Mouse (Mus musculus): Measurements from ENCODE around the gene Rgs3. TPM values are rescaled to one million over a fixed set of nuclear protein-coding genes. Genes with fewer than 3 reads are reported as not detected.

The Rgs3 gene
- total and polyA plus RNA-seq, 2 experiments = 9.6 to 13.0 TPM

- no peak for DNase-seq (ENCODE audit: extremely low read depth, low read depth, low spot score)
- Histone ChIP-seq H3K4me3 (ENCODE audit: insufficient read depth, low read depth, low read length) (no peak overlapping the region), H3K27me3 (ENCODE audit: control insufficient read depth, insufficient read depth, low read length) (no peaks in the 10 kb centered on the region)
These were observed 161.2 kb downstream of the Rgs3 start for GRCm38 (mm10) chr4:62720861-62721260.

GRCm38 (mm10) chr4:62722021-62722426, 162.4 kb downstream of the Rgs3 start:
- TF ChIP-seq POLR2A (IDR thresholded peaks at IDR 0.05; ENCODE audit: extremely low read depth, insufficient read depth, low read length) (no peak), CTCF (IDR thresholded peaks at IDR 0.05; ENCODE audit: low read depth, low read length) (no peak)
- Histone ChIP-seq H3K4me3 (ENCODE audit: insufficient read depth, low read depth, low read length) (no peak overlapping the region), H3K9ac (ENCODE audit: low read depth, low read length) (peak overlapping the region; percentile 65), H3K27ac (replicated peaks; ENCODE audit: insufficient read depth, low read depth, low read length) (peak overlapping the region; percentile 97), H3K27me3 (ENCODE audit: control insufficient read depth, insufficient read depth, low read length) (no peaks in the 10 kb centered on the region), H3K4me1 (ENCODE audit: control insufficient read depth, insufficient read depth, low read length) (peaks cover 27% of the 10 kb centered on the region), H3K36me3 (ENCODE audit: control insufficient read depth, insufficient read depth, low read length) (no peaks in the 10 kb centered on the region), H3K79me2 (ENCODE audit: control insufficient read depth, insufficient read depth, low read length) (no peaks in the 10 kb centered on the region)
- 6% methylated on average over 3 of the region's 3 CpGs for WGBS
- peak; percentile 100 for DNase-seq (ENCODE audit: extremely low read depth, low read depth, low spot score)

More at GRCm38 (mm10) chr4:62720861-62721260, 161.2 kb downstream of the Rgs3 start:
- no peak for TF ChIP-seq POLR2A (IDR thresholded peaks at IDR 0.05; ENCODE audit: extremely low read depth, insufficient read depth, low read length)
- no peak for TF ChIP-seq CTCF (IDR thresholded peaks at IDR 0.05; ENCODE audit: low read depth, low read length)
- peaks cover 27% of the 10 kb centered on the region for H3K4me1 ChIP-seq (ENCODE audit: control insufficient read depth, insufficient read depth, low read length)
- no peaks in the 10 kb centered on the region for H3K79me2 ChIP-seq (ENCODE audit: control insufficient read depth, insufficient read depth, low read length)
- H3K9ac ChIP-seq (ENCODE audit: low read depth, low read length) = no peak overlapping the region
- no peak overlapping the region for H3K27ac ChIP-seq (replicated peaks; ENCODE audit: insufficient read depth, low read depth, low read length)
- H3K36me3 ChIP-seq (ENCODE audit: control insufficient read depth, insufficient read depth, low read length) = no peaks in the 10 kb centered on the region

GRCm38 (mm10) chr4:62723795-62724194, 164.1 kb downstream of the Rgs3 start:
- Histone ChIP-seq H3K27ac (replicated peaks; ENCODE audit: insufficient read depth, low read depth, low read length) (peak overlapping the region; percentile 97), H3K36me3 (ENCODE audit: control insufficient read depth, insufficient read depth, low read length) (no peaks in the 10 kb centered on the region), H3K27me3 (ENCODE audit: control insufficient read depth, insufficient read depth, low read length) (no peaks in the 10 kb centered on the region), H3K4me3 (ENCODE audit: insufficient read depth, low read depth, low read length) (no peak overlapping the region), H3K79me2 (ENCODE audit: control insufficient read depth, insufficient read depth, low read length) (no peaks in the 10 kb centered on the region), H3K4me1 (ENCODE audit: control insufficient read depth, insufficient read depth, low read length) (peaks cover 27% of the 10 kb centered on the region), H3K9ac (ENCODE audit: low read depth, low read length) (peak overlapping the region; percentile 5; the same call in 1 of the 2 replicates)
- peak; percentile 96 for DNase-seq (ENCODE audit: extremely low read depth, low read depth, low spot score)
- 30% methylated on average over 5 of the region's 5 CpGs for WGBS
- no peak for TF ChIP-seq CTCF (IDR thresholded peaks at IDR 0.05; ENCODE audit: low read depth, low read length)
- TF ChIP-seq POLR2A (IDR thresholded peaks at IDR 0.05; ENCODE audit: extremely low read depth, insufficient read depth, low read length) = no peak

GRCm38 (mm10) chr4:62726282-62726937, 166.8 kb downstream of the Rgs3 start:
- H3K9ac ChIP-seq (ENCODE audit: low read depth, low read length) = no peak overlapping the region
- peaks cover 35% of the 10 kb centered on the region for H3K4me1 ChIP-seq (ENCODE audit: control insufficient read depth, insufficient read depth, low read length)
- H3K4me3 ChIP-seq (ENCODE audit: insufficient read depth, low read depth, low read length) = no peak overlapping the region
- H3K27ac ChIP-seq (replicated peaks; ENCODE audit: insufficient read depth, low read depth, low read length) = no peak overlapping the region
- no peaks in the 10 kb centered on the region for H3K27me3 ChIP-seq (ENCODE audit: control insufficient read depth, insufficient read depth, low read length)
- H3K36me3 ChIP-seq (ENCODE audit: control insufficient read depth, insufficient read depth, low read length) = no peaks in the 10 kb centered on the region
- peak; percentile 48 for DNase-seq (ENCODE audit: extremely low read depth, low read depth, low spot score)
- TF ChIP-seq CTCF (IDR thresholded peaks at IDR 0.05; ENCODE audit: low read depth, low read length) (no peak), POLR2A (IDR thresholded peaks at IDR 0.05; ENCODE audit: extremely low read depth, insufficient read depth, low read length) (no peak)
- WGBS = 96% methylated on average over 5 of the region's 5 CpGs
- no peaks in the 10 kb centered on the region for H3K79me2 ChIP-seq (ENCODE audit: control insufficient read depth, insufficient read depth, low read length)

- H3K27ac ChIP-seq (replicated peaks; ENCODE audit: insufficient read depth, low read depth, low read length) = no peak overlapping the region
- no peak for DNase-seq (ENCODE audit: extremely low read depth, low read depth, low spot score)
- 87% methylated on average over 20 of the region's 20 CpGs for WGBS
These were observed 168.1 kb downstream of the Rgs3 start for GRCm38 (mm10) chr4:62727541-62728303.

More at GRCm38 (mm10) chr4:62727541-62728303, 168.1 kb downstream of the Rgs3 start:
- no peak overlapping the region for H3K9ac ChIP-seq (ENCODE audit: low read depth, low read length)
- H3K27me3 ChIP-seq (ENCODE audit: control insufficient read depth, insufficient read depth, low read length) = no peaks in the 10 kb centered on the region
- H3K4me3 ChIP-seq (ENCODE audit: insufficient read depth, low read depth, low read length) = no peak overlapping the region
- TF ChIP-seq CTCF (IDR thresholded peaks at IDR 0.05; ENCODE audit: low read depth, low read length) (peak; percentile 56), POLR2A (IDR thresholded peaks at IDR 0.05; ENCODE audit: extremely low read depth, insufficient read depth, low read length) (no peak)
- H3K36me3 ChIP-seq (ENCODE audit: control insufficient read depth, insufficient read depth, low read length) = no peaks in the 10 kb centered on the region
- no peaks in the 10 kb centered on the region for H3K79me2 ChIP-seq (ENCODE audit: control insufficient read depth, insufficient read depth, low read length)
- peaks cover 25% of the 10 kb centered on the region for H3K4me1 ChIP-seq (ENCODE audit: control insufficient read depth, insufficient read depth, low read length)
